Mouse (Mus musculus): ENCODE data around the gene Hykk.
A peak's percentile ranks its signal among the peaks of the same experiment; 100 is the strongest.

Hykk gene

GRCm38 (mm10) chr9:54980674-54981073, 63.6 kb downstream of the Hykk start, which contains the start of gene Chrna5:
Chrna5 (plus strand) TSS chr9:54980880.
- no peak for DNase-seq (ENCODE audit: low read depth in 2 of 2, low spot score in 2 of 2)

GRCm38 (mm10) chr9:54981291-54982191, 64.5 kb downstream of the Hykk start:
- DNase-seq (ENCODE audit: low read depth in 2 of 2, low spot score in 2 of 2), result peak in 1 of 2 experiments; percentile 7

DNA sequence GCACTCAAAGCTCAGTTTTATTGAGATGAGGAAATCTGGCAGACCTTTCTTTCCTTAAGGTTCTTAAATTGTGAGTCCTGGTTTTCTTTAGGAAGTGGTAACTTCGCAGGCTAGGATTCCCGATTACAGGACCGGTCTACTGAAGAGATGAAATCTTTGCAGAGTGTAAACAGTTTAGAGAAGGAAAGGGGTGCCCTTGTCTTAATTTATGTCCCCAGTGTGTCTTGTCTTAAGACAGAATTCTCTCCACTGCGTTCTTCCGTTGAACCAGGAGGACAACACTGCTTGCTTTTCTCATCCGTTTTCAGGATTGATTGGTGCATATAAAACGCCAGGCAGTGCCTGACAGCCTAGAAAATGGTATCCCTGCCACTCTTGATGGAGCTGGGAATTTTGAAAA, 65.3 kb downstream of the Hykk start:
- no peak for DNase-seq (ENCODE audit: low read depth in 2 of 2, low spot score in 2 of 2)

- DNase-seq (ENCODE audit: low read depth in 2 of 2, low spot score in 2 of 2), result no peak
These were observed 73.3 kb downstream of the Hykk start for GRCm38 (mm10) chr9:54990362-54990761.

DNA sequence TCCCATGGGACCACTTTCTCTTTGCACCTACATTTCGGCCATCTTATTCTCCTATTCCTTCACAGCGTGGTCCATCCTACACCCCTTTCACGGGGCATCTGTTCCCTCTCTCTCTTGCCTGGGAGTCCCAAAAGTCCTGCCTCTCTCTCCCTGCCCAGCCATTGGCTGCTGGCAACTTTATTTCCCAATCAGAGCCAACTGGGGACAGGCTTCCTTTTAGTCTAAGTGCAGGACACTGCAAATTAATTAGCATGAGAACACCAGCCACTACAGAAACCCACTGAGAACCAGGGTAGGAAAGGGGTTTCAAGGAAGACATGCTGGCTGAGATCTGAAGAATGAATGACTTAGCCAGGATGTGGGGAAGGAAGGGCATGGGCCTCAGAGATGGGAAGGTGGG, 77.3 kb downstream of the Hykk start:
- DNase-seq (ENCODE audit: low read depth in 2 of 2, low spot score in 2 of 2), result no peak

- DNase-seq (ENCODE audit: low read depth in 2 of 2, low spot score in 2 of 2), result no peak
These were observed 78.6 kb downstream of the Hykk start for GRCm38 (mm10) chr9:54995645-54996044.
